Mouse (Mus musculus) 3T3-L1 (cell line): ENCODE data around the gene Nwd2.

ENCODE experiments used
- DNase-seq: peaks from one replicate; pipeline ENCODE4 v3.0.0-alpha.2; 2015; ENCODE audit warnings: low read depth, low spot score

The Nwd2 gene

DNA sequence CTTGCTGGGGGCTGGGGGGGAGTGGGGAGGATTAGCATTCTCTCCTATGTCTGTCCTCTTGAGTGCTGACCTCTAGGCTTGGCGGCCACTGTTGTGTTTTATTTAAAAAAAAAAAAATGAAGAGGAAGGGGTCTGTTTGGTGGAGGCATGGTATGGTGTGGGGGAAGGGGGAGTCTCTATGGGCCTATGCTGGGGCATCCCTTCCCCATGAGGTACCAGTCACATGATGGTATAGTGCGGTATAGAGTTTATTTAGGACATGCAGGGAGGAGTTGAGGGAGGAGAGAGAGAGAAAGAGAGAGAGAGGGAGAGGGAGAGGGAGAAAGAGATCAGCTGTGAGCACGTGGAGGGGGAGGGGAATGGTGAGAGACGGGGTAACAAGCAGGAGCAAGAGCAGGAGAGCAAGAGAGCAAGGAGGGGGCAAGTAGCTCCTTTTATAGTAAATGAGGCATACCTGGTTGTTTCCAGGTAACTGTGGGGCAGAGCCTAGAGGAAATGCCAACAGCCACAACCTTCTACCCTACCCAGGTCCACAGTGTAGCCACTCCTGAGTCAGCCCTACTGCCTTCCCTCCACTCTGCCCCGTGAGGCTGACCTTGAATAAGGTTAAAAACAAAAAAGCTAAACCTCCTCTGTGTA lies 178.6 kb downstream of the Nwd2 start:
- DNase-seq = no peak

DNA sequence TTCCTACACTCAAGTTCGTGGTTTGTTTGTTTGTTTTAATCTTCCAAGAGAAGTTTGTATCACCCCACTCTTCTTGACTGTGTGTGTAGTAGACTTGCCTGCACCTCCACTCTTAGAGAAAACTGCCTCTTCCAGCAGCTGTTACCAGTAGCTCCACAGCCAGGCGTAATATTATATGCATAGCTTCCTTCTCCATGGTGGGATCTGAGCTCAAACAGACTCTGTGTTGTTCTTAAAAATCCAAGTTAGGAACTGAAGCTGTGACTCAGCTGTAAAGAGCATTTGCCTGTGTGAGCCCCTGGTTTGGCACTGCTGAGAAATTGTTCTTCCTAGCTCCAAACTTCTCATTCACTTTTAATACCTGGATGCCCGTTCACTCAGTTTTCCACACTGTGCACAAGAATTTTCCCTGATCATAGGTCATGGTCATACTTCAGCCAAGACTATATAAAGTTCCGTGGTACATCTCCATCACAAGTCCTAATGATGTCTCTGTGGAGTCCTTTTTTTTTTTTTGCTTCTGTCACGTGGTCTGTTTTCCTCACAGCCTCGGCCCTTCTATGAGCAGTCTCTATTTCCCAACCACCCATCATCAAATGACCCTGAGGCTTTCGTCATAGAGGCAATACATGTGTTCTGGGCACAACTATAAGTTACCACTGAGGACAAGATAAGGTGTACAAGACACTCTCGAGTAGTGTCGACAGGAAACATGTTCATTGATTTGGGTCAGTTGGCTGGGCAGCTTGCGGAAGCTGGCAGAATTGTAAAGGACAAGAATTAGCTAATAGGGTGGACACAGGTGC lies 179.7 kb downstream of the Nwd2 start:
- DNase-seq = no peak

GRCm38 (mm10) chr5:63831054-63831453 lies 182.2 kb downstream of the Nwd2 start:
- no peak for DNase-seq

GRCm38 (mm10) chr5:63833955-63834354 lies 185.1 kb downstream of the Nwd2 start:
- DNase-seq = no peak

DNA sequence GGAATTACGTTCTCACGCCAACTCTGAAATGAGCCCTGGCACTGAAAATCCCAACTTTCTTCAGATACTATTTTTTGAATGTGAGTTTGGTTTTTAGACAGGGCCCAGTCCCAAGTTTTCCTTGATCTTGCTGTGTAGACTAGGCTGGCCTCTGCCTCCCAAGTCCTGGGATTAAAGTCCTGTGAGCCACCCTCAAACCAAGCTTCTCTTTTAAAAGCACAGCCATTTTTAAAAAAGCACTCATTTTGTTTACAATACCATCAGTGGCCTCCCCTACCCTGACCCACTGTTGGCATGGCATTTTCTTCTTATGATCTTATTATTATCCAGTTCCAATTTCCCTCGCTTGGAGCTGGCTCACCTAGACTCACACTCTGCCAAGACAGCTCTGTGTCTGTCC lies 185.5 kb downstream of the Nwd2 start:
- no peak for DNase-seq

- DNase-seq = no peak
Observed at GRCm38 (mm10) chr5:63837115-63837514, 188.2 kb downstream of the Nwd2 start.

DNA sequence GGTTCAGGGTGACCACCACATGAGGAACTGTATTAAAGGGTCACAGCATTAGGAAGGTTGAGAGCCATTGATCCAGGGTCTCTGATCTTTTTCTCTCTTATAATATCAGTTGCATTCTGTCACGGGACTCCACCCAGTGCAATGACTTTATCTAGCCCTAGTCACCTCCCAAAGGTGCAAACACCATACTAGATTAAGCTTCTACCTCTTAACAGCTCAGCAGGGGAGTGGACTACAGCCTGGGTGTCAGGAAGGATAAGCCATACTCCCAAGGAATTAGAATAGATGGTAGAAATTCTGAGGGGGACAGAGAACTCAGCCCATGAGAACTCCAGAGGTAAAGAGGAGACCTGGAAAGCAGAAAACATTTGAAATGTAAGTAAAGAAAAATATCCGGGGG lies 188.9 kb downstream of the Nwd2 start:
- no peak for DNase-seq

DNA sequence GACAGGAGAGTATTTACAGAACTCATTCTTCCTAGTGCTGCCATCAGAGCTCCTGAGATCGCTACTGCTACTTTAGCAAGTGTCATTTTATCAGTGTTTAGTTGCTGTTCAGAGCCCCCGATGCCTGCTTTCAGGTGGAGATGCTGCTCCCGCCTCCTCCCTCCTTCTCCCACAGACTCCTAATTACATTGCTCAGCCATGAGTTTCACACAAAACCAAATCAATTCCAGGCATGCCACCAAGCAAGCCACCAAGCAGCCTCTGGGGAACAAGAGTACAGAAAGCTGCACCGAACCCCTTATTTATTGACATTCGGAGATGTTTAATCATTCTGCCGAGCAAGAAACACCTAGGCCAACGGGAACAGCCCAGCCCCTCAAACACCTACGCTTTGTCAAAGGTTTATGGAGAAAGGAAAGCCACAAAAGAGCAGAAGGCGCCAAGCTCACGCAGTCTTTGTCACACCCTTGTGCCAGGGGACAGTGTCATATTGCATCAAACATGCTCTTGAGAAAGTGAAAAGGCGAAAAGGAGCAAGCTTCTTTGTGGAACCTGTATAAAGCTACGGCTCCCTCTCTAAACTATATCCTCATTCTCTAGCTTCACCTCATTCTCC lies 191.0 kb downstream of the Nwd2 start:
- DNase-seq = no peak

GRCm38 (mm10) chr5:63847080-63847479 lies 198.2 kb downstream of the Nwd2 start:
- DNase-seq = no peak

DNA sequence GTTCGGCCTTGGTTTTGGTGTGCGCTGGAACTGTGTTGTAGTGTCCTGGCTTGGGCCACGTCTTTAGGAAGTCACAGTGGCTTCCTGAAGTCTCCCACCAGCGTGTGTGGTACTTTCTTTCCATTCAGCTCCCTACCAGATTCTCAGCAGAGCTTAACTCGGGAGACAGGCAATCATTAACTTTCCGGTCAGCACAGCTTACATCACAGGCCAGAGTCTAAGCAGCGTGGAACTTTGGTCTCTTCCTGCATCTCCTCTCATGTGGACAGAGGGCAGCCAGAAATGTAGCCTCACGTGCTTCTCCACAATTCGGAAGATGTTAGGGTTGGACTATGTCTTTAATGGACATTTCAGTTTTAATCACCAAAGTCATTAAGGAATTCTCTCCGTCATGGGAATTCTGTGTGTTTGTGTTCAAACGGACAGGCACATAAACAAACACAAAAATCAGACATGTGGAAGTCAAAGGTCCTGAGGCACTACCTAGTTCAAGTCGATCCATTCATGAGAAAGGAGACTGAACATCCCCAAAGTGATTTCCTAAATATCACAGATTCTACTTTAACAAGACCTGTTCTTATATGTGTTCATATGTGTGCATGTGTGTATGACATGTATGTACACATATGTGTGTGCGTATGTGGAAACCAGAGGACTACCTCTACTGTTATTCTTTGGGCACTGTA lies 198.8 kb downstream of the Nwd2 start:
- DNase-seq = no peak

DNA sequence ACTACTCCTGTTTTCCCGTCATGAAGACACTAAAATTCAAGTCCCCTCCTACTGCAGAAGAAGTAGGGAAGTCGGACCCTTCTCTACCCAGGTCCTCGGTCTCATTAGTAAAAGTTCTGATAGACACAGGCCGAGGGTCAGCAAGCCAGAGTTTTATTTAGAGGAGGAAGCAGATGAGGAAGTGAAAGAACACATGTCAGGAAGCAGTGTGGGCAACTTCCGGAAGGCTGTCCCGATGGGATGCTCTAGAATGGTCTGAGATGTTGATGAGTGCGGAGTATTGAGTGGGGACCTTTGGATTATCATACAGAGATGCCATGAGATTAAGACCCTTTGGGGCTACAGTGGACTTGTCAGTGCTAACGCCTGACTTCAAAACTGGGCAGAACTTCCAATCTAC lies 210.0 kb downstream of the Nwd2 start:
- no peak for DNase-seq
